Mouse (Mus musculus) spleen, adult 10 weeks (tissue): Measurements from ENCODE around the gene Ngf. TPM values are rescaled to one million over a fixed set of nuclear protein-coding genes. Genes with fewer than 3 reads are reported as not detected.

Experiments used
- polyA plus RNA-seq: library from polyadenylated mRNA; stranded (reverse); fragments of 350-450 nt; fragmentation: Illumina TruSeq; extraction: RNeasy Lipid Tissue Mini Kit (QIAGEN cat#74804); gene quantifications from one replicate; pipeline ENCODE4 v1.2.3, GENCODE M21; 2015; ENCODE audit warnings: low replicate concordance; ENCODE audit not compliant: insufficient read depth

Ngf gene
- 4.5 TPM for polyA plus RNA-seq

GRCm38 (mm10) chr3:102469713-102470448 is at the start of gene Ngf:
Gene Ngf (plus strand): TSS chr3:102469919.

